23 mouse cellular contexts compared by ENCODE assay signal in the genomic region with DNA sequence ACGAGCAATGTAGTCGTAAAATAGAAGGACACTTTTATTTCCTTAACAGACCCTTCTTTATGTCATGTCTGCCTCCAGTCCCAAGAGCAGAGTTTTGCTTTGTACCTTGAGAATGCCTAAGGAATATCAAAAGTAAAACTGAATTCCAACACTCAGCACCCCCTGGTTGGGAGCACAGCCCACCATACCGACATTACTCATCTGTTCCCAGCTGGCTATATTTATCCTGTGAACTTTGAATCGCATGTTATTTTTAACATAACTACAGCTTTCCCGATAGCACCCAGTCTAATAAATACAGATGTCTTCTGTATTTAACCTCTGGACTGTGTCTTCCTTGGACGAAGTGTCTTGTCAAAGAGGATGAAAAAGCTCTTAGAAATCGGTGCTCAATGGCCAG.
DNase-seq lines count a peak whose midpoint lies in the region; ATAC-seq and TF ChIP-seq lines count a peak whose summit lies in the region.
"Had no signal": no experiment of that assay in that cellular context is flagged by ENCODE, and none has a peak within 500 bp of the region (broad histone marks: within the 10 kb centered on the region; RNA-seq: fewer than 3 reads in every experiment).

No protein-coding gene starts in this region.

- peaks cover 12 to 29% of the 10 kb centered on the region in 2 experiments for H3K4me1 ChIP-seq in heart, embryonic 14.5 days (ENCODE audit: control insufficient read depth in 2 of 2, insufficient read depth in 2 of 2, low read length in 2 of 2)
- H3K4me1 ChIP-seq in kidney, postnatal 0 days (replicated peaks; ENCODE audit: insufficient read depth, low read length) = peaks cover 4% of the 10 kb centered on the region; the same call in 1 of the 2 replicates
- peaks cover 23% of the 10 kb centered on the region for H3K4me1 ChIP-seq in heart, postnatal 0 days (ENCODE audit: control insufficient read depth, insufficient read depth)
- H3K4me1 ChIP-seq: embryonic facial prominence, embryonic 13.5 days had no signal

- no peaks in the 10 kb centered on the region for H3K27me3 ChIP-seq in heart, embryonic 14.5 days (ENCODE audit: control insufficient read depth, insufficient read depth, low read length)
- no peaks in the 10 kb centered on the region for H3K27me3 ChIP-seq in kidney, postnatal 0 days (ENCODE audit: insufficient read depth, low read length)
- H3K27me3 ChIP-seq in heart, postnatal 0 days (ENCODE audit: control insufficient read depth, insufficient read depth, low read length) = no peaks in the 10 kb centered on the region
- H3K27me3 ChIP-seq: embryonic facial prominence, embryonic 13.5 days; forebrain, embryonic 12.5 days had no signal

- intact Hi-C loops in heart, postnatal 25 days (cut with DNase I) = loop anchor here (1.0 to 10.0 kb wide), 4 partner anchors 80 to 730 kb away; partner anchors contain the start of genes 1110059E24Rik and Abhd17b
- intact Hi-C loops in heart, postnatal 36 days (cut with DNase I) = loop anchor here (1.0 to 5.0 kb wide), 4 partner anchors 80 to 730 kb away; partner anchors contain the start of genes 1110059E24Rik and Abhd17b

- H3K4me2 ChIP-seq in heart, embryonic 14.5 days (ENCODE audit: low read length) = peak overlapping the region; percentile 42
- H3K4me2 ChIP-seq in kidney, postnatal 0 days (ENCODE audit: low read length) = peak overlapping the region; percentile 51
- peak overlapping the region; percentile 49 for H3K4me2 ChIP-seq in heart, postnatal 0 days (ENCODE audit: low read depth, low read length)
- H3K4me2 ChIP-seq: embryonic facial prominence, embryonic 13.5 days; forebrain, embryonic 12.5 days; liver, embryonic 11.5 days had no signal

- WGBS in heart, embryonic 14.5 days = 35% methylated on average over 7 of the region's 7 CpGs
- 19% methylated on average over 7 of the region's 7 CpGs for WGBS in kidney, postnatal 0 days
- 23% methylated on average over 7 of the region's 7 CpGs for WGBS in heart, postnatal 0 days

- no peak for TF ChIP-seq EP300 in heart, postnatal 0 days (IDR thresholded peaks at IDR 0.05; ENCODE audit: low read depth)

- H3K9me3 ChIP-seq in heart, embryonic 14.5 days (ENCODE audit: control insufficient read depth, low read length) = no peaks in the 10 kb centered on the region
- no peaks in the 10 kb centered on the region for H3K9me3 ChIP-seq in kidney, postnatal 0 days (replicated peaks; ENCODE audit: low read length)
- no peaks in the 10 kb centered on the region for H3K9me3 ChIP-seq in heart, postnatal 0 days (replicated peaks; ENCODE audit: control insufficient read depth, low read length)
- H3K9me3 ChIP-seq: embryonic facial prominence, embryonic 13.5 days; forebrain, embryonic 12.5 days; midbrain, embryonic 10.5 days had no signal

- H3K9ac ChIP-seq in heart, embryonic 14.5 days (ENCODE audit: low read length) = no peak overlapping the region
- no peak overlapping the region for H3K9ac ChIP-seq in kidney, postnatal 0 days (ENCODE audit: low read depth, low read length)
- peak overlapping the region; percentile 19; the same call in 1 of the 2 replicates for H3K9ac ChIP-seq in heart, postnatal 0 days (replicated peaks; ENCODE audit: low read depth, low read length)
- H3K9ac ChIP-seq: embryonic facial prominence, embryonic 13.5 days; forebrain, embryonic 12.5 days; liver, postnatal 0 days had no signal

- ATAC-seq in heart, embryonic 14.5 days (ENCODE audit: insufficient number of reproducible peaks, insufficient read depth, low FRiP score, low read depth) = 0 out of 2 replicates have a peak, but pooled peaks have one; percentile 33
- ATAC-seq in kidney, postnatal 0 days (replicated peaks; ENCODE audit: low FRiP score, low read depth) = no peak
- peak; percentile 50; the same call in 1 of the 2 replicates for ATAC-seq in heart, postnatal 0 days (ENCODE audit: insufficient read depth, low read depth)

- peak; percentile 64 for DNase-seq in heart, adult 11 months
- DNase-seq in heart, postnatal 25 days (ENCODE audit: low spot score) = no peak
- no peak for DNase-seq in heart, postnatal 36 days
- DNase-seq in kidney, postnatal 0 days (ENCODE audit: low spot score) = peak; percentile 41
- no peak for DNase-seq in kidney, postnatal 14 days
- DNase-seq in heart, postnatal 0 days (ENCODE audit: low spot score) = peak; percentile 58
- DNase-seq in adrenal gland, adult (ENCODE audit: inconsistent age in 2 of 2, low spot score in 1 of 2) = no peak
- DNase-seq: adrenal gland, postnatal 25 days; cerebellum, adult 8-10 months; cerebellum, postnatal 36 days; embryo, embryonic 11 days; kidney, postnatal 10 days; liver, postnatal 0 days; right cerebral cortex, postnatal 14 days; thymus, postnatal 25 days had no signal

- peak overlapping the region; percentile 74 to 78 for H3K27ac ChIP-seq in heart, embryonic 14.5 days (replicated peaks in 1 of 2; ENCODE audit: control insufficient read depth in 1 of 2, insufficient read depth in 1 of 2, low read depth in 2 of 2, low read length in 2 of 2)
- peak overlapping the region; percentile 57; the same call in 1 of the 2 replicates for H3K27ac ChIP-seq in kidney, postnatal 0 days
- H3K27ac ChIP-seq in heart, postnatal 0 days (ENCODE audit: low read depth) = peak overlapping the region; percentile 81
- H3K27ac ChIP-seq: embryonic facial prominence, embryonic 13.5 days; forebrain, embryonic 12.5 days; hindbrain, postnatal 0 days; macrophage; midbrain, embryonic 10.5 days had no signal

- H3K4me3 ChIP-seq in heart, embryonic 14.5 days (ENCODE audit: control insufficient read depth in 1 of 2, insufficient read depth in 1 of 2, low read depth in 1 of 2, low read length in 2 of 2) = no peak overlapping the region
- peak overlapping the region; percentile 8; the same call in 1 of the 2 replicates for H3K4me3 ChIP-seq in kidney, postnatal 0 days (replicated peaks; ENCODE audit: low read depth, low read length)
- H3K4me3 ChIP-seq in heart, postnatal 0 days (ENCODE audit: low read depth, low read length) = 0 out of 2 replicates have a peak overlapping the region, but pooled peaks have one; percentile 13
- H3K4me3 ChIP-seq: embryonic facial prominence, embryonic 13.5 days; erythroblast, embryonic 14.5 days; forebrain, embryonic 12.5 days; midbrain, embryonic 10.5 days had no signal

- H3K36me3 ChIP-seq in heart, embryonic 14.5 days (ENCODE audit: control insufficient read depth, insufficient read depth, low read length) = no peaks in the 10 kb centered on the region
- no peaks in the 10 kb centered on the region for H3K36me3 ChIP-seq in kidney, postnatal 0 days (ENCODE audit: insufficient read depth, low read length)
- H3K36me3 ChIP-seq in heart, postnatal 0 days (replicated peaks; ENCODE audit: control insufficient read depth, insufficient read depth, low read length) = no peaks in the 10 kb centered on the region
- H3K36me3 ChIP-seq: embryonic facial prominence, embryonic 13.5 days; forebrain, embryonic 12.5 days; midbrain, embryonic 10.5 days had no signal

- no peak for TF ChIP-seq CTCF in kidney, postnatal 0 days (IDR thresholded peaks at IDR 0.05; ENCODE audit: low read depth)
- TF ChIP-seq CTCF in heart, postnatal 0 days (IDR thresholded peaks at IDR 0.05; ENCODE audit: low read depth) = no peak

Comparison
In these comparisons a context has a peak if more than half of its experiments do, and no peak if none do; other contexts are left out.
1. DNase-seq: peak in heart, adult 11 months (single experiment), kidney, postnatal 0 days (single experiment) and heart, postnatal 0 days (single experiment); none in heart, postnatal 25 days (single experiment), heart, postnatal 36 days (0 of 2), kidney, postnatal 14 days (single experiment) and adrenal gland, adult (0 of 2).
2. H3K4me3 ChIP-seq: peak in kidney, postnatal 0 days (single experiment) and heart, postnatal 0 days (single experiment); none in heart, embryonic 14.5 days (0 of 2).
3. Peak in every context shown above with its lines, with median percentiles within 50 percentile points of each other: H3K27ac ChIP-seq and H3K4me2 ChIP-seq.